Mouse (Mus musculus) midbrain, embryonic 11.5 days (tissue): ENCODE measurements at regions not wholly inside any gene's neighbourhood (a gene's known extent, or its start where the extent isn't known, plus 50 kb on each side); places are given as distances from the start of the nearest gene placed in this dataset.

ENCODE experiments used
- ATAC-seq: fragments of 200-750 bp; cut with Nextera tagmentation; 2 replicates; pipeline ENCODE4 v1.8.0; 2017; ENCODE audit warnings: moderate TSS enrichment, moderate library complexity; ENCODE audit not compliant: low FRiP score
- DNase-seq: peaks from one replicate; pipeline ENCODE4 v3.0.0; 2015; ENCODE audit warnings: low spot score; ENCODE audit errors: missing footprints
- H3K27ac ChIP-seq: fragments of 300-500 bp; sonication (generic); 2 replicates; pipeline ENCODE4 v1.5.1; 2014; ENCODE audit warnings: low read depth, low read length
- H3K27me3 ChIP-seq: fragments of 300-500 bp; sonication (generic); 2 replicates; pipeline ENCODE4 v1.6.1; 2014; ENCODE audit warnings: mild to moderate bottlenecking, low read length, moderate library complexity, mixed read lengths; ENCODE audit not compliant: control insufficient read depth, insufficient read depth
- H3K36me3 ChIP-seq: fragments of 300-500 bp; sonication (generic); 2 replicates; pipeline ENCODE4 v1.6.1; 2014; ENCODE audit warnings: mild to moderate bottlenecking, low read length, moderate library complexity, mixed read lengths; ENCODE audit not compliant: control insufficient read depth, insufficient read depth
- H3K4me1 ChIP-seq: fragments of 300-500 bp; sonication (generic); 2 replicates; pipeline ENCODE4 v1.6.1; 2014; ENCODE audit warnings: low read length; ENCODE audit not compliant: control insufficient read depth, insufficient read depth
- H3K4me2 ChIP-seq: fragments of 300-500 bp; sonication (generic); 2 replicates; pipeline ENCODE4 v1.6.1; 2014; ENCODE audit warnings: mild to moderate bottlenecking, moderate library complexity
- H3K4me3 ChIP-seq: fragments of 300-500 bp; sonication (generic); 2 replicates; pipeline ENCODE4 v1.5.1; 2014; ENCODE audit warnings: low read depth, low read length
- H3K9ac ChIP-seq: fragments of 300-500 bp; sonication (generic); 2 replicates; pipeline ENCODE4 v1.6.1; 2014; ENCODE audit warnings: low read length
- H3K9me3 ChIP-seq: fragments of 300-500 bp; sonication (generic); 2 replicates; pipeline ENCODE4 v1.6.1; 2016; ENCODE audit warnings: low read length; ENCODE audit not compliant: control insufficient read depth
- WGBS: fragments of 180-500 bp; shearing (Covaris S2); extraction: QIAGEN DNeasy Blood & Tissue Kit; methylation state at CpG from one replicate; pipeline ENCODE4 v1.1.7; 2014; 5-methylcytosine and 5-hydroxymethylcytosine counted together

DNA sequence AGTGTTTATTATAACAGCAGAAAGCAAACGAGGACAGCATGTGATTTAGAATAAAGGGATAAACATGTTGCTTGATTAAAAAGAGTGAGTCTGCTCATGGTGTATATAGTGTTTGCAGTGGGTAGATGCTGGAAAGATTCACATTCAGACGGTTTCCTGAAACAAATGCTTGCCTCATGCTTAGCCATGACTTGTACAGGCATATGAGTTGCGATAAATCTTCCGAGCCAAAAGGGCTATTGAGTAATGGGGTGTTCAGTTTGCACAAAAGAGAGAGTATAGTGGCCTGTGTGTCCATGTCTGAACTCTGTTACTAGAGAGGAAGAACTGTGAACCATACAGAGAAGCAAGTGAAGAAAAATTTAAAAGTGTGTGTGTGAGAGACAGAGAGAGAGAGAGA is 169.3 kb downstream of the Pten start:
- WGBS: 89% methylated on average over 4 of the region's 4 CpGs
- H3K4me2 ChIP-seq: no peak overlapping the region
- H3K4me1 ChIP-seq: no peaks in the 10 kb centered on the region
- ATAC-seq: no peak
- no peak for DNase-seq
- H3K36me3 ChIP-seq: no peaks in the 10 kb centered on the region
- H3K4me3 ChIP-seq: no peak overlapping the region
- H3K27me3 ChIP-seq: no peaks in the 10 kb centered on the region
- H3K9ac ChIP-seq: no peak overlapping the region
- H3K27ac ChIP-seq: no peak overlapping the region
- H3K9me3 ChIP-seq: no peaks in the 10 kb centered on the region

DNA sequence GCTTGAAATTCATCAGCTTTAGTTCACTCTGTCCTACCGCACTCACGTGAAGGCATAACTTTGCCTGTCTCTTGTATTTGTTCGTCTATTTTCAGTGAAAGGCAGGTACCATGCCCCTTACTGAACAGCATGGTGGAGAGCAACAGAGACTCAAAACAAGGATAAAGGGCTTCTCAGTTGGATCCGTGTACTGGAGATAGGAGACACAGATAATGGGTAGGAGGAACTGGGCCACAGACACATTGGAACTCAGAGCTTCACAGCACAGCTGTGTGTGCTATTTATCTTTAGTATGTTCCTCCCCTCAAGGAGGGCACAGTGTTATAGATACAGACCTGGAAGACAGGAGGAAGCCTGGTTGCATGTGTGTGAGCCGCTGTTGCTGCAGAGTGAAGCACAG is 176.4 kb downstream of the Pten start:
- WGBS: 88% methylated on average over 5 of the region's 5 CpGs
- Histone ChIP-seq H3K4me2 (no peak overlapping the region), H3K27ac (no peak overlapping the region), H3K9ac (no peak overlapping the region), H3K9me3 (no peaks in the 10 kb centered on the region), H3K27me3 (no peaks in the 10 kb centered on the region), H3K4me1 (no peaks in the 10 kb centered on the region), H3K36me3 (no peaks in the 10 kb centered on the region), H3K4me3 (no peak overlapping the region)
- DNase-seq (no peak), ATAC-seq (no peak)

DNA sequence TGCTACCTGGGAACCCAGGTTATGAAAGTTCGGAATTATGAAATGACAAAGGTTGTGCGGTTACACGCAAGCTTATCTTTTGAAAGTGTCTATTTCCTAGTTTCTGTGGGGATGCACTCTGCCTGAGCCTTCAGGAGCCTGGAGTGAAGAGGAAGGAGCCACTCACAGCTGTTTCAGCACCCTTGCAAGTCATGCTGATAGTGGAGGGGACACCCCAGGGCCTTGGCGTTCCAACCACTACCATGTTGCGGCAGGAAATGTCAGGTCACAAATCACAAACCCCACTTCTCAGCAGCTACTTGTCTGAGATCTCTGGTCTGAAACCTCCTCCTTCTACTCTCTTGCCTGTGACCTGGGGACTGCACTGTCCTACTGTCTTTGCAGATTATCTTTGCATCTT is 178.3 kb downstream of the Pten start:
- Histone ChIP-seq H3K36me3 (no peaks in the 10 kb centered on the region), H3K9ac (no peak overlapping the region), H3K27ac (no peak overlapping the region), H3K4me3 (no peak overlapping the region), H3K27me3 (no peaks in the 10 kb centered on the region), H3K9me3 (no peaks in the 10 kb centered on the region), H3K4me1 (no peaks in the 10 kb centered on the region), H3K4me2 (no peak overlapping the region)
- no peak for DNase-seq
- 89% methylated on average over 5 of the region's 5 CpGs for WGBS
- ATAC-seq: no peak

DNA sequence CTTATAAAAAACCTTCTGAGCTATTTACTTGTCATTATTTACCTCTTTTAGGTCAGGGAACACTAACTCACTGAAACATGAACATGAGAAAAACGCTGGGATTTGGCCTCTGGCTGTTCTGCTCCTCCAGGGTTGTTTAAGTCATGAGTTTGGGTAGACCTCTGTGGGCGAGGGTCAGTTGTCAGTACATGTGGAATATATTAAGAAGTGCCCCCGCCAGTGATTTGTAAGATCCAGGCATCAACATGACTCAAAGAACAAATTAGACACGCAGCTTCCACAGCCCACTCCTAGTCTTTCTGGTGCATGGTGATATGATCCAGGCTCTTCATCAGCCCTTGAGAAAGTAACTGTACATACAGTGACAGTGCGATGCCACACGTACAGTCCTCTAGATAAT is 180.3 kb downstream of the Pten start:
- H3K4me3 ChIP-seq: no peak overlapping the region
- no peak overlapping the region for H3K4me2 ChIP-seq
- no peak overlapping the region for H3K9ac ChIP-seq
- no peak for DNase-seq
- no peaks in the 10 kb centered on the region for H3K9me3 ChIP-seq
- no peaks in the 10 kb centered on the region for H3K4me1 ChIP-seq
- no peaks in the 10 kb centered on the region for H3K36me3 ChIP-seq
- no peak for ATAC-seq
- H3K27ac ChIP-seq: no peak overlapping the region
- no peaks in the 10 kb centered on the region for H3K27me3 ChIP-seq
- 79% methylated on average over 6 of the region's 6 CpGs for WGBS

DNA sequence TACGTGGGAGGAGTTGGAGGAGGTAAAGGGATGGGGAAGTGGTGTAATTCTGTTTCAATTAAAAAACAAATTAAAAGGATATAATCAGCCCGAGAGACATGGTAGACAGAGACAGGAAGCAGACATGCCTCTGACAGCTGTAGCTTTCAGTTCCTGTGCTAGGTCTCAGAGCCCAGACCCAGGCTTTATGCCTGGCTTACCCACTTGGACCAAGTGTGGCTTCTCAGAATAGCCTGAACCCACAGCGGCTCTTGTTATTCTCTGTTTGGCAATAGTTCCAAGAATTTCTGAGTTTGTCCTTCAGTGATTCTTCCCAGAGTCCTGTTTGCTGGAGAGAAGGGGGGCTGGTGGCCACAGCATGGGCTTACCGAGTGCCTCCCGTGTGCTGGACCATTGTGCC is 182.4 kb downstream of the Pten start:
- Histone ChIP-seq H3K27ac (no peak overlapping the region), H3K9me3 (no peaks in the 10 kb centered on the region), H3K9ac (no peak overlapping the region), H3K4me1 (no peaks in the 10 kb centered on the region), H3K27me3 (no peaks in the 10 kb centered on the region), H3K36me3 (no peaks in the 10 kb centered on the region), H3K4me3 (no peak overlapping the region), H3K4me2 (no peak overlapping the region)
- DNase-seq (no peak), ATAC-seq (no peak)
- 85% methylated on average over 5 of the region's 5 CpGs for WGBS

DNA sequence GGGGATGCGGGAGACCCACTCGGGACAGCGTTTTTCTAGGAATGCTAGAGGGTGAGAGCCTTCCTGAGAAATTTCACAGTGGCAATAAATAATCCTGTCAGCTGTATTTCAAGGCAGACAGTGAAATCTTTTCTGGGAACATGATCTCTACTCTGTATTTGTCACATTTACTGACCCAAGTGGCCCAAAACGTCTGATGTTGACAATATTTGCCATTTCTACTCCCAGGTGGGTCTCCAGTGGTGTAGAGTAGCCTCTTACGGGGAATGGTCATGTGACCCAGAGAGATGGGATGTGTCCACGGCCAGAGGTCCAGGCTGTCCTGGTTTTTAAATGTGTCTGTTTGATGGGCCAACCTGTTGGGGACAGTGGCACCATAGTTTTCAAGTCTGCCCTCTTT is 183.5 kb downstream of the Pten start:
- 84% methylated on average over 6 of the region's 6 CpGs for WGBS

DNA sequence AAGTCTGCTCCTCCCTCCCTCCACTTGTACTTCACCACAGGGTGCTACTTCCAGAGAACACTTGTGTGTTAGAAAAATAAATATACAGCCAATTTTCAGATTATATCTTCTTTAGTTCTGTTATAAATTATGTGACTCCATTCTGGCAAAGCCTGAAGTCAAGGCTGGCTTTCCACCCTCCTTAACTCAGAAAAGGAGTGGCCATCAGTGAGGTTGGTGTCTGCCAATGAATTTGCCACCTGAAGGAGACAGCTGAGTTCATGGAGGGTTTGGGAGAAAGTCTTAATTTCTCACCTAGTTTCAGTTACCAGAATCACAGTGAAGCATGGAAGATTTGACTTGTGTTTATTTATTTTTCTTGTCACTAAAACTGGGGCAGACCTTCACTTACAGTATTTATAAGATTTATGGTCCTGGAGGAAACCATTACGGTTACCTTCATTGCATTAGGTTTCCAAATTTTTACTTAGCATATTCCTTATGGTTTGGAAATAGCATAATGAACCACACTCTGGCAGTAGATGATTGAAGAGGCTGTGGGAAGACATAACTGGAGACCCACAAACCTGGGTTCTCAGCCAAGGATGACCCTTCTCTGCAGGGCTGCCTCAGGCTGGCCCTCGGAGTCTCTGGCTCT is 186.4 kb downstream of the Pten start:
- H3K9ac ChIP-seq: no peak overlapping the region
- no peaks in the 10 kb centered on the region for H3K27me3 ChIP-seq
- ATAC-seq (no peak), DNase-seq (no peak)
- WGBS: 84% methylated on average over 2 of the region's 2 CpGs
- no peaks in the 10 kb centered on the region for H3K36me3 ChIP-seq
- no peaks in the 10 kb centered on the region for H3K9me3 ChIP-seq
- H3K27ac ChIP-seq: no peak overlapping the region
- H3K4me3 ChIP-seq: no peak overlapping the region
- H3K4me1 ChIP-seq: no peaks in the 10 kb centered on the region
- no peak overlapping the region for H3K4me2 ChIP-seq

More for the DNA sequence above, 183.5 kb downstream of the Pten start:
- Histone ChIP-seq H3K4me2 (no peak overlapping the region), H3K9ac (no peak overlapping the region), H3K36me3 (no peaks in the 10 kb centered on the region), H3K27me3 (no peaks in the 10 kb centered on the region), H3K9me3 (no peaks in the 10 kb centered on the region), H3K27ac (no peak overlapping the region), H3K4me1 (no peaks in the 10 kb centered on the region), H3K4me3 (no peak overlapping the region)
- ATAC-seq: no peak
- DNase-seq: no peak

DNA sequence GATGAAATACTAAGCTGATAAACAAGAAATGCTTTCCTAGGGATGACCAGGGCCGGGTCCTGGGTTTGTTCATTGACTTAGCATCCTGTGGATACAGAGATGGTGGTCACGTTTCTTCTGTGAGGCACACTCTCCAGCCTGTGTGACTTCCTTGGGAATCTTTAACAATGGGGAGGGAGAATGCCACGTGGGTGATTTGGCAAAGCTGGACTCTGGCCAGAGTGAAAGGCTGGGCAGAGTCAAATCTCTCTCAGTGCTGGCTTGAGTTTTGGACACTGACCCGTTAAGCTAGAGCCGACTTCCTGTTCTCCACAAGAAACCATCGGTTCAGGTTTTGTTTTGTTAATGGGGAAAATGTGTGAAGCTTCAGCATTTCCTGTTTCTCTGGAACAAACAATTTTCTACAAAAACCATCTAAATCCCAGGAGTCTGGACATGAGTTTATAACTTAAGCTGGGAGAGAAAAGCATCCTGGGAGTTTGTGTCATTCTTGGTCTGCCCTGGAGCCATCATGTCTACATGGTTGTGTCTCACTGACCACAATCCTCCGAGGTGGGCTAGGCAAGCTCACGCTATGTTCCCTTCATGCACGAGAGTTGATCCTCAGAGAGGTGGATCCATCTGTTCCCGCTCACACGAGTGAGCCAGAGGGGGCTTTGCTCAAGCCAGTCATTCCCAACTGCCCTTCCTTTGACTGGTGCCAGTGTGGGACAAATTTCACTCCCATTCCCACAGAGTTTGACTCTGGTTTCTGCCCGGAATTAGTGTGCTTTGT is 190.0 kb downstream of the Pten start:
- no peak for ATAC-seq
- 82% methylated on average over 12 of the region's 12 CpGs for WGBS
- H3K4me2 ChIP-seq: no peak overlapping the region

DNA sequence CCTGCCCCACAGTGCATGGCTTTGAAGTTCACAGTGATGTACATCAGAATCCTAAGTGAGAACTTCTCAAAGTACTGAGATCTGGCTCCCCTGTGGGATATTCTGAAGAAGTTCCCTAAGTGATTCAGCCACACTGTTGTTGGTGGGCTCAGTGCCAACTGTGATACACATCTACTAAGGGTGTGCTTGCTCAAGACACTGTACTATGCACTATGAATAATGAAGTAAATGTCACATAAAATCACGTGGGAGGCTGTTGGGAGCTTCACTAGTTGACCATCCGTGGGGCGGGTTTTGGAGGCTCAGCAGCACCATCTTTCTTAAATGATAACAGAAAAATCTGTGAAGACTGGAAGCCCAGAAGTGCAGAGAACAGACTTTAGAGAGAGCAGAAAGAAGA is 193.0 kb downstream of the Pten start:
- Histone ChIP-seq H3K4me2 (no peak overlapping the region), H3K9ac (no peak overlapping the region), H3K27ac (no peak overlapping the region), H3K9me3 (no peaks in the 10 kb centered on the region), H3K4me3 (no peak overlapping the region), H3K36me3 (no peaks in the 10 kb centered on the region), H3K4me1 (no peaks in the 10 kb centered on the region), H3K27me3 (no peaks in the 10 kb centered on the region)
- 85% methylated on average over 3 of the region's 3 CpGs for WGBS
- DNase-seq (no peak), ATAC-seq (no peak)

More for the DNA sequence above, 190.0 kb downstream of the Pten start:
- Histone ChIP-seq H3K4me1 (no peaks in the 10 kb centered on the region), H3K27me3 (no peaks in the 10 kb centered on the region), H3K9me3 (no peaks in the 10 kb centered on the region), H3K4me3 (no peak overlapping the region), H3K36me3 (no peaks in the 10 kb centered on the region), H3K9ac (no peak overlapping the region), H3K27ac (no peak overlapping the region)
- DNase-seq: no peak
